Mouse (Mus musculus): ENCODE measurements around the gene Aldh1l1.

Gene Aldh1l1

DNA sequence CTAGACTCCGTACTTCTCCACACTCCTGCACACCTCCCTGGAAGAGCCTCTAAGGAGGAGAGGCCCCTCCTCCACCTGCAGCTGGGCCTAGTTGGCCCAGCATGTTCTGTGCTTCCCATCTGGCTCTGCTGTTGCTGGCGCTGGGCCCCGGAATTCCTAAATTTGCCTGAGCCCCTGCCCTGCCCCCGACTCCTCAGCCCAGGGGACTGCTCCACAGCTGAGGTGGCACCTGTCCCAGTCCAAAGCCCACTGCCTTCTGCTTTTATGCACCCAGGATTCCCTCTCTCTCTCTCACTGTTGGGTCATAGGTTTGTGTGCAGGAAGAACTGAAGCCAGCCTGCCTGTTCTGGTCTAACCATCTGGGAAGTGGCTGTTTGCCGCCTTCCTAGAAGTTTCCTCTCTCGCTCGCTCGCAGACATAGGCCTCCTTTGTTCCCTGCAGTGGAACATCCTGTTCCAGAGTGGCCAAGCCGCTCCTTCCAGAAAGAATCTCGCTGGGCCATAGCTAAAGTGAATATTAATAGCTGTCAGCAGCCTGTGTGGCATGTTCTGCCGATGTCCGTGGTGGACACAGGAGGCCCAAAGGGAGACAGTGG is 15.2 kb upstream of the Aldh1l1 start:
- in situ Hi-C loops (cut with MboI; ENCODE audit: low sequenced_read_pairs): no loop called here

DNA sequence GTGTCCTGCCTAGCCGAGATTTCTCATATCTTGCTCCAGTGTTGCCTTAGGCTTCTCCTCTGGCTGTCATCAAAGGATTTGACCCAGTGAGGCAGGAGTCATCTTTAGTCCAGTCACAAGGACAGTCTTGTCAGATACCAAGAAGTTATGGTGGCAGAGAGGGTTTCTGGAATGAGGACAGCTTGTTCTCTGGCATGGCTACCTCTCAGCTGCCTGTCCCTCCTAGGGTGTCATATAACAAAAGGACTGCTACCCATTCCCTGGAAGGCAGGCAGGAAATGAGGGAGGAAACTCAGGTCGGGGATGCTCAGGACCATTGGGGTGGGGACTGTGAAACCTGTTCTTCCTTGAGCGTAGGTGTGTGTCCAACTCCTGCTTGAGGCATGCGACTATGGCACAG is 14.1 kb upstream of the Aldh1l1 start:
- in situ Hi-C loops (cut with MboI; ENCODE audit: low sequenced_read_pairs): no loop called here

DNA sequence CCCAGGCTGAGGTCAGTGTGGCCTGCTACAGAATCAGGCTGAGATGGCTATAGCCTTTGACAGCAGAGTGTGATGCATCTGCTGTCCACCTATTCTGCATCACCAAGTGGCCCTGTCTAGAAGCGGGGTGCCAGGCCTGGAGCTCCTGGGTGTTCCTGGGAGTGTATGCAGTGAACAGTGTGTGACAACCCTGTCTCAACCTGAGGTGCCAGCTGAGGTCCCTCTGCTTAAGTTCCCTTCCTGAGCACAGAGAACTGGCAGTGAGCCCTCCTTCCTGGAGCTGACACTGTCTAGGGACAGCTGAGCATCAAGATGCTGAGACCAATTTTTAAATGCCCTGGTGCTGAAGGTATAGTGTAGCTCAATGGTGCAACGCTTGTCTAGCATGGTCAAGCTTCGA is 13.5 kb upstream of the Aldh1l1 start:
- in situ Hi-C loops (cut with MboI; ENCODE audit: low sequenced_read_pairs): no loop called here

DNA sequence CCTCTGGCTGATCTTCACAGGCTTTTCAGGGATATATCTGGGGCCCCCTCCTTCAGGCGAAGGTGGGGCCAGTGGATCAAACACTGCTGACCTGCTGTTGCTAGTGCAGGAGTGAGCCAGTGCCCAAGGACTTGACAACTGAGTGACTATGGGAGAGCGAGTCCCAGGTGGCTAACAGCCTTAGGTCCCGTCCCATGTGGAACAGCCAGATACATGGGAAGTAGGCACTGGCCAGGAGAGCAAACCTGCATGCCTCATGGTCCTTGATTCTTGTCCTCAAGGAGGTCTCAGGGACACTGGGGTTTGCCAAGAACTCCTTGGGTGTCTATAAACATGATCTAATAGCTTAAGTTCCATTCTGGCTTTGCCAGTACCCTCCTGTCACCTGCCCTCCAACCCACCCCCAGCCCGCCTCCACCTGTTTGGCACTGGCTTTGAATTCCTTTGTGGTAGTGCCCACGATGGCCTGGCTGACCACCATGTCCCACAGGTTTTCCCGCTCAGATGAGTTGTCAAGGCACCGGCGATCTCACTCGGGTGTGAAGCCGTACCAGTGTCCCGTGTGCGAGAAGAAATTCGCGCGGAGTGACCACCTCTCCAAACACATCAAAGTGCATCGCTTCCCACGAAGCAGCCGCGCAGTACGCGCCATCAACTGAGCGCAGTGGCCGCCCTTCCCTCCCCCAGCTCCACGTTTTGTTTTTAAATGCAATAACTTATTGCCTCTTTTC is 12.4 kb upstream of the Aldh1l1 start:
- in situ Hi-C loops (cut with MboI; ENCODE audit: low sequenced_read_pairs): no loop called here

DNA sequence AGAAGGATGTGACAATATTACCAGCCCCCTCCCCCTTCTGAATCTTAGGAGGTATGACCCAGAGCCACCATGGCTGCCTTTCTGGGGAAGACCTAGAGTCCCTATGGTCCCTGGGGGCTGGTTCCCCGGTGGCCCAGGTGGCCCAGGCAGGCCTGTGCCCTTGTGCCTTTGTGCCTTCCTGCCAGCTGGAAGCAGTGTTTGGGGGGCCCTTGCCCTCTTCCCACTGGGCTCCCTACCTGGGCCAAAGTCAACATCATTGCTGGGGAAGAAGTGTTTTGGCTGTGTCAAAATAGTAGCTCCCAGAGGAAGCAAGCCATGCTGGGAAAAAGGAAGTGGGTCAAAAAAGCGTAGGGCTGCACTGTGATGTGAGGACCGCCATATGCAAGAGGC is 11.9 kb upstream of the Aldh1l1 start:
- in situ Hi-C loops (cut with MboI; ENCODE audit: low sequenced_read_pairs): no loop called here

DNA sequence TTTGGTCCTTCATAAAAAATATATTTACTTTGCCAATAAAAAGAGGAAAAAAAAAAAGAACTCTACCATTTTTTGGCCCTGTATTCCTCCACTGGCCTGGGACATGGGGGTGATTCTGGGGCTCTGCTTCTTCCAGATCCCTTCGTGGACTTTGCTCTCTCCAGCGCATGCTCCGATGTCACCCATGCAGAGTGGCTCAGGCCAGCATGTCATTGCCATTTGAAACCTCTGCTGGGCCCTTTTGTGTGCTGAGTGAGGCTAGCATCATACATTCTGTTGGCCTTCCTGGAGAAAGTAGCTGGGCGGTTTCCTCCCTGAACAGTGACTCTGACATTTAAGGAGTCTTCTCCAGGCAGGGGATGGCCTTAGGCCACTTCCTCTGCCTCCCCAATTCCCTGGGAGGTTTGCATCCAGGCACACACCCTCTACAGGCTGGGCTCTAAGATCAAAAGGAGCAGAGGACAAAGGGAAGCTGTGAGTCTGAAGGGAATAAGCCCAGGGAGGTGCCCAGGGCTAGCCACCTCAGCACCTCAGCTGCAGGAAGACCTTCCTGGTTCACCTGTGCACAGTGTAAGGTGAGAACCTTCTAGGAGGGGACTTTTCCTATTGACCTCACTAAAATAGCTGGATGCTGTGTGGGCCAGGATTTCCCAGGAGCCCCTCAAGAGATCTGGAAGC is 10.9 kb upstream of the Aldh1l1 start:
- in situ Hi-C loops (cut with MboI; ENCODE audit: low sequenced_read_pairs): no loop called here

DNA sequence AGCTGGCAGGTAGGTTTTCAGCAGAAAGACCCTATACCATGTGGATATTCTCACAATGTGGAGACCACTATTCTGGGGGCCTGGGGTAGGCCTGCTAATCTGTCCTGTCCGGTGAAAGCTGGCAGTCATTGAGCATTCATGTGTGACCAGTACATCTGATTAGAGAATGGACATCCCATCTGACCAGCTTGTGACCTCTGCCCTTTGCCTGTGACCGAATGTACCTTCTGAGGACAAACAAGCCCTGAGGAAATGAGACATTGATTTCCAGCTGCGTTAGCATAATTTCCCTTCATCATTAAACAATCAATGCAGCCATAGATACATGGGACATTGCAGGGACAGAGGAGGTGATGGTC is 10.4 kb upstream of the Aldh1l1 start:
- in situ Hi-C loops (cut with MboI; ENCODE audit: low sequenced_read_pairs): no loop called here

DNA sequence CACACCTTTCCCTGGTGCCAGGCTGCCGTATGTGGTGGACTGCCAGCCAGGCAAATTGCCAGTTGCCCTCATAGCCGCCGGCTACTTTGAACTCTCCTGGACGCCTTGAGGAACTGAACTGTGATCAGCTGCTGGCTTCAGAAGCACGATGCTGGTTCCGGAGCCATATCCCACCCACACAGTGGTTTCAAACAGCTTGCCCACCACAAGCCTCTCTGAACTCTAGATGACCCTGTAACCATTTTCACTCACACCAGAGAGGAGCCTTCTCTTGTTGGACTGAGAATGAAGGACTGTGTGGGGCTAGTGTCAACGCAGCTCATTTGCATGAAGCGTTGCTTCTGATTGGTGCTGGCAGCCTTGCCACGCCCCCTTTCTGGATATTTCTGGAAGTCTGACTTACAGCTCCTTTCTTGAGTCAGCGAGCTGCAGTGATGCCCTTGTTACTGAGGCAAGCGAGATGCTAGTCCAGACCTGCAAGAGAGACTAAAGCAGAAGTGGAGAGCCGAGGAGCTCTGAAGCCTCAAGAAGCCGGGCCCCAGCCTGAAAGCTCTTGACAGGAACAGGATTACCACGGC is 9.2 kb upstream of the Aldh1l1 start:
- in situ Hi-C loops (cut with MboI; ENCODE audit: low sequenced_read_pairs): no loop called here

DNA sequence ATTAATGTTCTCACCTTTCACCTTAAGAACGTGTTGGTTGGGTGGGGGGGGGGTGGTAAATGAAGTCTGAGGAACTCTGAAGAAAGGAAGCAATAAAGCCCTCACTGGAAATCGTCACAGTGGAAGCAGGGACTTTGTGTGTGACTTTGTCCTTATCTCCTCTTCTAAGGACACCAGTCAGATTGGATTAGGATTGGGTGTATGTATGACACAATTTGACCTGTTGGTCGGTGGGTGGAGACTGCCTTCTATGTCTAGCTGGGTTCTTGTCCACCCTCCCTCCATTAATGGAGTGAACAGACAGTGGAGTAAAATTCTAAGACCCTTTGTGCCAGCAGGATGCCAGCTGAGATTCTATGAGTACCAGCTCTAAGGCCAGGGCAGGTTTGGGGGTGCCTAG is 2.0 kb upstream of the Aldh1l1 start:
- in situ Hi-C loops (cut with MboI; ENCODE audit: low sequenced_read_pairs): no loop called here

DNA sequence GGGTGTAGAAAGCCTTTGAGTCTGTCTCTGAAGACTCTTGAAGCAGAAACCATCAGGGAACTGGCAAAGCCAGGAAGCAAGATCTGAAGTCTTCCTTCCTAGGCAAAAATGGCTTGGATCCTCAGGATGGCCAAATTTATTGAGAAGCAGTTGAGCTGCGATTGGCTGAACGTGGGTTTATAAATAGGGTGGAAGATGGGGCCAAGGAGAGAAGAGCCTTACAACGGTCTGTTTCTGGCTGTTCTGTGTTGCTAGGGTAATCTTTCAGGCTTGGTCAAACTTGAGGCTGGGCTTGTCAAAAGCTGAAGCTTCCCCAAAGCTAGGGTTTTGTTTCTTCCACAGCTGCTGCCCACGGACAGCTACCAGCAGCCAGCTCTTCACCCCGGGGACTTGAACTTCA is 1.4 kb upstream of the Aldh1l1 start:
- in situ Hi-C loops (cut with MboI; ENCODE audit: low sequenced_read_pairs): no loop called here

DNA sequence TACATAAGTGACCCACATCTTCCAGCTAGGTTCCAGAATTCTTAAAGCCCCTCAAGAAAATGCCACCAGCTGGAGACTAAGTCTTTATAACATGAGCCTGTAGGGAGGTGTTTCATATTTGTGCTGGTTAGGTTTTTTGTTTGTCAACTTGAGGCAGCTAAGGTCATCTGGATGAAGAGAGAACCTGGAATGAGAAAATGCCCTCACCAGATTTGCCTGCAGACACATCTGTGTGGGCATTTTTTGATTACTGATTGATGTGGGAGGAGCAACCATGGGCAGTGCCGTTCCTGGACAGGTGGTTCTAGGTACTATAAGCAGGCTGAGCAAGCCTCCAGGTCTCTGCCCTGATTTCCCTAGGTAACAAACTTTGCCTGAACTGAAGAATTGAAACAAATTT is 1.3 kb downstream of the Aldh1l1 start:
- in situ Hi-C loops (cut with MboI; ENCODE audit: low sequenced_read_pairs): no loop called here

DNA sequence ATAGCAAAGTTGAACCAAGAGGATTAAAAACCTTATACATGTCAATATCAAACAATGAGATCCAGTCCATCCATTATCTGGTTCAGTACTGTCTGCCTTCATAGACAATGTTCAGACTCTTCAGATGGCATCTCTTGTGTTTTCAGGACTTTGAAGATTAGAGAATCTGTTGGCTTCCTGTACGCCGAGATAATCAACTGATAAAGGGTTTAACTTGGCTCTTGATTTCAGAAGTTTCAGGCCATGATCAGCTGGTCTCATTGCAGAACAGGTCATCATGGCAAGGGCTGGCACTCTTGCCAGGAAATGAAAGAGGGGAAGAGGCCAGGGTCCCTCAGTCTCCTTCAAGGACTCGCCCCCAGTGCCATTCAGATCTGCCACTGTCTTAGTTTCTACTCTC is 3.3 kb downstream of the Aldh1l1 start:
- in situ Hi-C loops (cut with MboI; ENCODE audit: low sequenced_read_pairs): no loop called here

DNA sequence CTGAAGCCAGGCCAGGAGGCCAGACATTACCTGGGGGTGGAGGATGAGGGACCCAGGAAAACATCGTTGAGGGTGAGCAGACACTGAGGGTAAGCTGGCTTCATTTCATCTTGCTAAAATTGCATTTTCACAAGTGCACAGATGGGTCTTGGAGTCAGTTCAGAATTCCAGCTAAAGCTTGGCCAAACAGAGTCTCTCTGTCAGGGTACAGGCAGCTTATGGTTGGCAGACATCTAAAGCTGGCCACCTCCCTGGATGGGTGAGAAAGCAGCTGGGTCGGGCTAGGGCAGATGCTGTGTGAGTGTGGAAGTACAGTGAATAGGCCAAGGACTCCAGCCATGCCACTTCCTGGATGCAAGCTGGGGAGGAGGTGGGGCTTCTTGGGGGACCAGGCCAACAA is 4.7 kb downstream of the Aldh1l1 start:
- in situ Hi-C loops (cut with MboI; ENCODE audit: low sequenced_read_pairs): no loop called here

DNA sequence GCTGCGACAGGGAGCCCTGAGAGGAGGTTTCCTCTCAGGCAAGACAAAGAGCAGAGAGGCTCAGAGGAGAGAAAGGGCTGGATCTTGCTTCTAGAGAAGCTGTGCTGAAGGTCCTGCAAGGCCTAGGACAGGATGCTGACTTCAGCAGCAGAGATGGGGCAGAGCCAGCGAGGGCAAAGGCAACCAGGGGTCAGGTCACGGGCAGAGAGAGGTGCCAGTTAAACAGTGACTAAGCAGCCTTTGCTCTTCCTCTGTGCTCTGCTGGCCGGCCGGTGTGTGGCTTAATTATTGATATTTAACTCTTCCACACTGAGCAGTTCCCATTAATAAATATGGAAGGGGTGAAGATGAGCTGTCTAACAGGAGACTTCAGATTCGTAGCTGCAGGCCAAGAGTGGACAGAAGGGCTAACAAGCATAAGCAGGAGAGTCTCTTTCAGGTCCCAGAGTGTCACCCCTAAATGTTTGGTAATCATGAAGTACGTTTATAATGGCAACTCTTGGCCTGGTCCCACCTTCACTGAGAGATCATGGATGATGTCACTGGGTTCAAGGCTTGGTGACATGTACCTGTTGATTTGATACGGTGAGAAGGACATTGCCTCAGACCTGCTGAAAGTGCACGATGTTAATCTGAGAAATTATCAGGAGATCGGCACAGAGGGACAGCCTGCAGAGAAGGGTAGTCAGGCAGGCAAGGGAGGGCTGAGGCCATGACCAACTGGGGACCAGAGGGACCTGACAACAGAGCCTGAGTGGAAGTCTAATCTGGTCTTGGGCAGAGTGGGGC is 5.9 kb downstream of the Aldh1l1 start:
- in situ Hi-C loops (cut with MboI; ENCODE audit: low sequenced_read_pairs): no loop called here

DNA sequence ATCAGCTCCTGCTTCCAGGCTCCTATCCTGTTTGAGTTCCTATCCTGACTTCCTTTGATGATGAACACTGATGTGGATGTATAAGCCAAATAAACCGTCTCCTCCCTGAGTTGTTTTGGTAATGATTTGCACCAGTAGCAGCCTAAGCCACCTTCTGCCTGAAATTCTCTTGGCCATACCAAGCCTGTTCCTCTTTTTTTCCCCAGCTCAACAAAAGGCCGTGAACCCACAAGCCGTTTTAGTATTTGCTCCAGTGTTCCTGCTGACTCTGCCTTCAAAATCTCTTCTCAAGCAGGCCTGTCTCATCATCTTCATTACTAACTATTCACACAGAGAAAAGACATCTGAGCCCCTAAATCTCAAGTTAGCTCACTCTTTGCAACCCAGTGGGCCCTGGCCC is 7.9 kb downstream of the Aldh1l1 start:
- in situ Hi-C loops (cut with MboI; ENCODE audit: low sequenced_read_pairs): no loop called here

DNA sequence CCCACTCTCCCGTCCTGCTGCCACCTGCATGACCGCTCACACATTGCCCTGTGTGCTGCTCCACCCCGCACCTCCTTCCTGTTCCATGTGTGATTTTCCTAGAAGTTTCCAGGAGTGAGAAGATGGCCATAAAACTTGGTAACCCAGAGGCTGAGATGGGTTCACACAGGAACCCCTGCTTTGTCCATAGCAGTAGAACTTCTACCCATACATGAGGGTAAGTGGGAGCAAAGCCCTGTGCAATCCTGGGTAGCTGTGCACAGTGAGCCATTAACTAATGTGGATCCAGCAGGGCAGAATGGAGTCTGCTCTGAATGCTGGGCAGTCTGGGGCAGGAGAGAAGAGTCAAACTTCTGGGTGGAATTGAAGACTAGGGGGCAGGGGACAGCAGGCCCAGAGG is 8.3 kb downstream of the Aldh1l1 start:
- in situ Hi-C loops (cut with MboI; ENCODE audit: low sequenced_read_pairs): no loop called here

DNA sequence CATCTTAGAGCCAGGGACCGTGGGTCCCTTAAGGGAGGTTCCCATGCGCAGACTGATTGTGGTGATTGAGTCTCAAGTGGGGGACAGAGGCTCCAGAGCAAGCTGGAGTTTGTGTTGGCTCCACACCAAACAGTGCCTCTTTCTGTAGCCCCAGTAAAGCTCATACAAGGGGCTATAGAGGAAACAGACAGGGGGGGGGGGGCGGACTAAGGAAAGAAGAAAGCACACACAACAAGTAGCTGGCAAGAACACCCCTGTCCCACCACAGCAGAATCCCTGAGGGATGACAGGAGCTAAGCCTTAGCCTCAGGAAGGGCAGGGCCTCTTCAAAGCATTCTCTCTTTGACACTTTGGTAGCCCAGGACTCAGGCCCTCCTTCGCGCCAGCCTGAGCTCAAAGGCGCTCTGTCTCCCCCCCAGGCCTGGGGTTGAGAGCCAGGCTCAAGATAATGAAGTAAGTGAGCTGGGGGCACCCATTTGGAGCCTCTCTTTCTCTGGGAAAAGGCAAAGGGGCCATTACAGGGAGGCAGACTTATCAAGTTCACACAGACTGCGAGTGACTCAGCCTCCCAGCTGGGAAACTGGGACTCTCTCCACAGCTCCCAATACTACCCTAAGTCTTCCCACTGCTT is 9.2 kb downstream of the Aldh1l1 start:
- in situ Hi-C loops (cut with MboI; ENCODE audit: low sequenced_read_pairs): no loop called here

DNA sequence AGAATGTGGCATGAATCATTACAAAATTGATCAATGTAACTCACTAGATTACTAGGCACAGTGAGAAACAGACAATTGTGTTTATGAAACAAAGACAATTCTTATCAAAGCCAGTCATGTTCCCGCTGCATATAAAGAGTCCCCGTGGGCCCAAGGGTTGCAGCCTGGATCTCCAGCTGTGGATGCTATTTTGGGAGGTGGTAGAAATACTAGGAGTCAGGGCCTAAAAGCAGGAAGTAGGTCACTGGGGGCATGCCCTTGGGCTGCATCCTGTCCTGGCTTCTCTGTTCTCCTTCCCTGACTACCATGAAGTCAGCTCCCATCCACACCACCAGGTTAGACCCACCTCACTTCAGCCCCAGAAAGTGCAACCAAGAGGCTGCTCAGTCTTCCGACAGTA is 10.0 kb downstream of the Aldh1l1 start:
- in situ Hi-C loops (cut with MboI; ENCODE audit: low sequenced_read_pairs): no loop called here

DNA sequence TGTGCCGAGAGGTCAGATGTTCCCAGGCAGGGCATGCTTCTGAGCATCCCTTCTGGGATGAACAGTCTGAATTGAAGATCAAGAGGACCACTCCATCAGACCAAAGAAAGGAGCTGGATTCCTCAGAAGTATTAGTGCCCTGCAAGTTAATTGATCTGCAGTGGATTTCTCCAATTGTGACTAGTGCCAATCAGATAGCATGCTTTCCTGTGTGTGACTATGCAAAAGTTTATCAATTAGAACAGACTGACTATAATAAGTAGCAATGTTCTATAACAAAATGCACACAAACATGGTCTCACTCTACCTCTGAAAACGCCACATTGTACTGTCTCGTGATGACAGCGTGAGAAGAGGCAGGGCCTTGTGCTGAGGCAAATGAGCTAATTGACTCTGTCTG is 13.3 kb downstream of the Aldh1l1 start:
- in situ Hi-C loops (cut with MboI; ENCODE audit: low sequenced_read_pairs): no loop called here

DNA sequence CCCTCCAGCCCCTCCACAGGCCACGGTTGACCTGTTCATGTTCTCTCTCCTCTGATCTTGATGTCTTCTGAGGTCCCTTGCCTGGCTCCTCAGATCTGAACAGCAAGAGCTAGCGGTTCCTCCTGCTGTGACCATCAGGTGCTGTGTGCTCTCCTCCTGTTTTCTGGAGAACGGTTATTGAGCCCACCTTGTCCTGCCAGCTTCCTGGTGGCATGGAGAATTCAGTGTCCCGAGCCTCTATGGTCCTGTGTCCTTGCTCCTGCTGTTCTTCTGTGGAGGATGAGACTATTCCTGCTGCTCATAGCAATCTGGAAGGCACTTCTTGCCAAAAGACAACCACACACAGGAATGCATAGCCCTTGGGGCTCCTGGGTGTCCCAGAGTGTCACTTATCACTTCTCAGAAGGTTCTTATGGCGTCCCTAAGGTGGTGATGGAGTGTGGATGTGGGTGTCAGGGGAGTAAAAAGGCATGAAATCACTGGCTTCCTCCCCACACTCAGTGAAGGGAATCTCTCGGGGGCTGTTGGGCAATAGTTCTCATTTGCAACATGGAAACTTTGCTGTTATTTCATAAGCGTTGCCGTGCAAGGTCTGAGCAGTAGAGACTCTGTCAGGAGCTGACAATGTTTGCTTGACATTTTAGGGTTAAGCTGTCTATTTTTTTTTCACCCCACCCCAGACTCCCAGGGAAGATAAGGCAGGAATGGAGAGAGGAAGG is 15.2 kb downstream of the Aldh1l1 start:
- in situ Hi-C loops (cut with MboI; ENCODE audit: low sequenced_read_pairs): no loop called here
